Mouse (Mus musculus) fibroblast of lung, adult 2 months (primary cell): ENCODE results near the gene Tln2.

ENCODE experiments used
- DNase-seq: peaks from one replicate; pipeline ENCODE4 v3.0.0-alpha.2; 2011; ENCODE audit warnings: low read depth

The Tln2 gene

GRCm38 (mm10) chr9:67477445-67477844 is 82.1 kb downstream of the Tln2 start:
- DNase-seq, result peak; percentile 48

- no peak for DNase-seq
Observed at GRCm38 (mm10) chr9:67476184-67476583, 83.3 kb downstream of the Tln2 start.

- no peak for DNase-seq
Observed at GRCm38 (mm10) chr9:67463440-67464122, 95.9 kb downstream of the Tln2 start.

- no peak for DNase-seq
Observed at GRCm38 (mm10) chr9:67441484-67441883, 118.0 kb downstream of the Tln2 start.

- DNase-seq, result no peak
Observed at GRCm38 (mm10) chr9:67437511-67437910, 122.0 kb downstream of the Tln2 start.

- DNase-seq, result peak; percentile 18
Observed at GRCm38 (mm10) chr9:67435333-67436154, 124.0 kb downstream of the Tln2 start.

- no peak for DNase-seq
Observed at GRCm38 (mm10) chr9:67429199-67429892, 130.2 kb downstream of the Tln2 start.

- no peak for DNase-seq
Observed at GRCm38 (mm10) chr9:67428306-67429047, 131.0 kb downstream of the Tln2 start.

- no peak for DNase-seq
Observed at GRCm38 (mm10) chr9:67426304-67426703, 133.2 kb downstream of the Tln2 start.

GRCm38 (mm10) chr9:67424110-67424509 is 135.4 kb downstream of the Tln2 start:
- no peak for DNase-seq

- DNase-seq, result no peak
Observed at GRCm38 (mm10) chr9:67418092-67418491, 141.4 kb downstream of the Tln2 start.

- no peak for DNase-seq
Observed at GRCm38 (mm10) chr9:67410667-67411066, 148.8 kb downstream of the Tln2 start.

GRCm38 (mm10) chr9:67404736-67405135 is 154.8 kb downstream of the Tln2 start:
- no peak for DNase-seq

- no peak for DNase-seq
Observed at GRCm38 (mm10) chr9:67399563-67399962, 159.9 kb downstream of the Tln2 start.

GRCm38 (mm10) chr9:67397756-67398155 is 161.7 kb downstream of the Tln2 start:
- DNase-seq, result no peak

GRCm38 (mm10) chr9:67396446-67396845 is 163.1 kb downstream of the Tln2 start:
- no peak for DNase-seq

GRCm38 (mm10) chr9:67384028-67384590 is 175.4 kb downstream of the Tln2 start:
- DNase-seq, result no peak

GRCm38 (mm10) chr9:67380095-67380494 is 179.4 kb downstream of the Tln2 start:
- DNase-seq, result peak; percentile 28

GRCm38 (mm10) chr9:67378772-67379171 is 180.7 kb downstream of the Tln2 start:
- DNase-seq, result no peak

GRCm38 (mm10) chr9:67368078-67368477 is 191.4 kb downstream of the Tln2 start:
- no peak for DNase-seq

GRCm38 (mm10) chr9:67362511-67362910 is 197.0 kb downstream of the Tln2 start:
- DNase-seq, result no peak

- DNase-seq, result no peak
Observed at GRCm38 (mm10) chr9:67362053-67362452, 197.4 kb downstream of the Tln2 start.
